Mouse (Mus musculus) midbrain, postnatal 0 days (tissue): ENCODE results near the gene Iqca. TPM values are rescaled to one million over a fixed set of nuclear protein-coding genes. Genes with fewer than 3 reads are reported as not detected.

Experiments
- ATAC-seq: fragments of 200-750 bp; cut with Nextera tagmentation; 2 replicates; pipeline ENCODE4 v1.8.0; 2017; ENCODE audit warnings: moderate number of reproducible peaks, mild to moderate bottlenecking, moderate TSS enrichment, moderate library complexity; ENCODE audit not compliant: low FRiP score
- DNase-seq: peaks from one replicate; pipeline ENCODE4 v3.0.0-alpha.2; 2015; ENCODE audit warnings: low spot score
- H3K27ac ChIP-seq: fragments of 300-500 bp; sonication (generic); 2 replicates; pipeline ENCODE4 v1.5.1; 2014; ENCODE audit warnings: low read depth, mild to moderate bottlenecking, low read length, mixed read lengths
- H3K27me3 ChIP-seq: fragments of 300-500 bp; sonication (generic); 2 replicates; pipeline ENCODE4 v1.6.1; 2014; ENCODE audit warnings: low read length, control low read depth, mixed read lengths; ENCODE audit not compliant: insufficient read depth
- H3K36me3 ChIP-seq: fragments of 300-500 bp; sonication (generic); 2 replicates; pipeline ENCODE4 v1.6.1; 2014; ENCODE audit warnings: low read length, control low read depth, mixed read lengths; ENCODE audit not compliant: insufficient read depth
- H3K4me1 ChIP-seq: fragments of 300-500 bp; sonication (generic); 2 replicates; pipeline ENCODE4 v1.6.1; 2014; ENCODE audit warnings: mild to moderate bottlenecking, control low read depth, antibody characterized with exemption, low read length, mixed read lengths; ENCODE audit not compliant: insufficient read depth
- H3K4me2 ChIP-seq: fragments of 300-500 bp; sonication (generic); 2 replicates; pipeline ENCODE4 v1.6.1; 2014; ENCODE audit warnings: low read depth, mild to moderate bottlenecking, low read length, mixed read lengths; ENCODE audit not compliant: poor library complexity, severe bottlenecking
- H3K4me3 ChIP-seq: fragments of 300-500 bp; sonication (generic); 2 replicates; pipeline ENCODE4 v1.5.1; 2014; ENCODE audit warnings: low read depth, mild to moderate bottlenecking, low read length, moderate library complexity
- H3K9ac ChIP-seq: fragments of 300-500 bp; sonication (generic); replicated peaks from 2 replicates; pipeline ENCODE4 v1.6.1; 2014; ENCODE audit warnings: mild to moderate bottlenecking, low read length, moderate library complexity, mixed read lengths; ENCODE audit not compliant: poor library complexity, severe bottlenecking
- H3K9me3 ChIP-seq: fragments of 300-500 bp; sonication (generic); 2 replicates; pipeline ENCODE4 v1.6.1; 2016; ENCODE audit warnings: low read length, control low read depth
- CTCF ChIP-seq: IDR thresholded peaks from 2 replicates; pipeline ENCODE4 v1.5.1; 2016; ENCODE audit warnings: antibody characterized with exemption, mild to moderate bottlenecking
- WGBS: fragments of 180-500 bp; shearing (Covaris S2); extraction: QIAGEN DNeasy Blood & Tissue Kit; methylation state at CpG from one replicate; pipeline ENCODE4 v1.1.7; 2014; 5-methylcytosine and 5-hydroxymethylcytosine counted together
- polyA plus RNA-seq: library from polyadenylated mRNA; unstranded; fragments of >200 nt; fragmentation: Nextera tagmentation; extraction: Ambion mirVana; gene quantifications from 2 replicates; pipeline ENCODE4 v1.2.1, GENCODE M21; 2015
- total RNA-seq: library from RNA; depleted of rRNA; stranded (reverse); fragments of >200 nt; gene quantifications from 2 replicates; pipeline ENCODE4 v1.2.3, GENCODE M21; 2014

Gene Iqca
- total and polyA plus RNA-seq, 2 experiments from 2014 or later = 0.83 to 2.7 TPM

- no peak for TF ChIP-seq CTCF
- H3K27me3 ChIP-seq = no peaks in the 10 kb centered on the region
- H3K9ac ChIP-seq = no peak overlapping the region
- ATAC-seq (no peak), DNase-seq (no peak)
- H3K36me3 ChIP-seq = no peaks in the 10 kb centered on the region
- H3K4me3 ChIP-seq = no peak overlapping the region
- H3K9me3 ChIP-seq = peaks cover 6% of the 10 kb centered on the region; the same call in 1 of the 2 replicates
- H3K27ac ChIP-seq = no peak overlapping the region
- no peak overlapping the region for H3K4me2 ChIP-seq
- H3K4me1 ChIP-seq = no peaks in the 10 kb centered on the region
- WGBS = 74% methylated on average over 2 of the region's 2 CpGs
Observed at GRCm38 (mm10) chr1:90028305-90028704, 124.9 kb downstream of the Iqca start.

GRCm38 (mm10) chr1:90026945-90027344 lies 126.3 kb downstream of the Iqca start:
- ATAC-seq (no peak), DNase-seq (no peak)
- Histone ChIP-seq H3K9ac (no peak overlapping the region), H3K4me2 (no peak overlapping the region), H3K27me3 (no peaks in the 10 kb centered on the region), H3K4me3 (no peak overlapping the region), H3K4me1 (no peaks in the 10 kb centered on the region), H3K9me3 (no peaks in the 10 kb centered on the region), H3K27ac (no peak overlapping the region), H3K36me3 (no peaks in the 10 kb centered on the region)
- peak; percentile 65 for TF ChIP-seq CTCF
- WGBS = 21% methylated on average over 3 of the region's 3 CpGs

GRCm38 (mm10) chr1:90020336-90020735 lies 132.9 kb downstream of the Iqca start:
- 90% methylated on average over 5 of the region's 5 CpGs for WGBS
- ATAC-seq = no peak

GRCm38 (mm10) chr1:90018071-90018470 lies 135.1 kb downstream of the Iqca start:
- ATAC-seq (no peak), DNase-seq (no peak)
- TF ChIP-seq CTCF = no peak
- Histone ChIP-seq H3K27me3 (no peaks in the 10 kb centered on the region), H3K9ac (no peak overlapping the region), H3K4me1 (no peaks in the 10 kb centered on the region), H3K36me3 (no peaks in the 10 kb centered on the region), H3K27ac (no peak overlapping the region), H3K4me3 (no peak overlapping the region), H3K9me3 (no peaks in the 10 kb centered on the region), H3K4me2 (no peak overlapping the region)
- 70% methylated on average over 6 of the region's 6 CpGs for WGBS

More at GRCm38 (mm10) chr1:90020336-90020735, 132.9 kb downstream of the Iqca start:
- no peaks in the 10 kb centered on the region for H3K4me1 ChIP-seq
- no peak overlapping the region for H3K27ac ChIP-seq
- DNase-seq = no peak
- no peak overlapping the region for H3K4me2 ChIP-seq
- H3K27me3 ChIP-seq = no peaks in the 10 kb centered on the region
- H3K9ac ChIP-seq = no peak overlapping the region
- no peaks in the 10 kb centered on the region for H3K36me3 ChIP-seq
- no peaks in the 10 kb centered on the region for H3K9me3 ChIP-seq
- H3K4me3 ChIP-seq = no peak overlapping the region
- no peak for TF ChIP-seq CTCF

- ATAC-seq (no peak), DNase-seq (no peak)
- Histone ChIP-seq H3K4me3 (no peak within 1 kb of the TSS), H3K36me3 (no peaks in the 10 kb centered on the region), H3K4me1 (no peaks in the 10 kb centered on the region), H3K9me3 (no peaks in the 10 kb centered on the region), H3K9ac (no peak within 1 kb of the TSS), H3K4me2 (no peak within 1 kb of the TSS), H3K27me3 (no peaks in the 10 kb centered on the region), H3K27ac (no peak within 1 kb of the TSS)
- WGBS = 80% methylated on average over 5 of the region's 5 CpGs
- TF ChIP-seq CTCF = no peak
Observed at GRCm38 (mm10) chr1:90014446-90014845, 138.8 kb downstream of the Iqca start, which contains the start of gene Asb18. Gene Asb18 (minus strand): TSS chr1:90014666.

GRCm38 (mm10) chr1:90013273-90013672 lies 139.9 kb downstream of the Iqca start:
- TF ChIP-seq CTCF = no peak
- ATAC-seq (no peak), DNase-seq (no peak)
- Histone ChIP-seq H3K4me1 (no peaks in the 10 kb centered on the region), H3K9ac (no peak overlapping the region), H3K4me2 (no peak overlapping the region), H3K9me3 (no peaks in the 10 kb centered on the region), H3K4me3 (no peak overlapping the region), H3K27ac (no peak overlapping the region), H3K36me3 (no peaks in the 10 kb centered on the region), H3K27me3 (no peaks in the 10 kb centered on the region)
- WGBS = 82% methylated on average over 5 of the region's 5 CpGs
